20 mouse cellular contexts compared by ENCODE assay signal in genomic region chr9:63495786-63496185, GRCm38 (mm10).
"Had no signal": no experiment of that assay in that cellular context is flagged by ENCODE, and none has a peak within 500 bp of the region (broad histone marks: within the 10 kb centered on the region; RNA-seq: fewer than 3 reads in every experiment).

No protein-coding gene starts in this region.

- H3K36me3 ChIP-seq: midbrain, embryonic 10.5 days; midbrain, embryonic 12.5 days; neural tube, embryonic 13.5 days; neural tube, embryonic 15.5 days had no signal

- H3K4me3 ChIP-seq: megakaryocyte, embryonic 14.5 days; midbrain, embryonic 10.5 days; midbrain, embryonic 12.5 days; myocyte; neural tube, embryonic 13.5 days; neural tube, embryonic 15.5 days had no signal

- H3K9me3 ChIP-seq: megakaryocyte, embryonic 14.5 days; midbrain, embryonic 10.5 days; midbrain, embryonic 12.5 days; neural tube, embryonic 13.5 days; neural tube, embryonic 15.5 days had no signal

- H3K27ac ChIP-seq: midbrain, embryonic 10.5 days; midbrain, embryonic 12.5 days; neural tube, embryonic 13.5 days; neural tube, embryonic 15.5 days had no signal

- ATAC-seq: midbrain, embryonic 16.5 days had no signal

- H3K4me2 ChIP-seq: lung, embryonic 14.5 days; midbrain, embryonic 12.5 days; neural tube, embryonic 13.5 days; neural tube, embryonic 15.5 days had no signal

- H3K27me3 ChIP-seq: midbrain, embryonic 12.5 days; neural tube, embryonic 13.5 days had no signal

- DNase-seq: lung, adult 18-20 months; lung, embryonic 14.5 days; lung, postnatal 10 days; lung, postnatal 4 days; midbrain, embryonic 14.5 days; retina, postnatal 1 day; right cerebral cortex, adult 18-20 months; right cerebral cortex, postnatal 25 days; right cerebral cortex, postnatal 4 days; spleen, adult 18-20 months; thymus, adult 18-20 months; thymus, postnatal 25 days; thymus, postnatal 4 days had no signal

- H3K9ac ChIP-seq: lung, embryonic 14.5 days; midbrain, embryonic 12.5 days; neural tube, embryonic 13.5 days; neural tube, embryonic 15.5 days had no signal
